Mouse (Mus musculus): ENCODE results near the gene Kcnj2.

Gene Kcnj2

GRCm38 (mm10) chr11:111065635-111066298 is at the start of gene Kcnj2:
Gene Kcnj2, plus strand, starts transcription at chr11:111066164.
- DNase-seq (ENCODE audit: low read depth, low spot score) = no peak

GRCm38 (mm10) chr11:111016206-111016605 is 49.8 kb upstream of the Kcnj2 start:
- DNase-seq (ENCODE audit: low read depth, low spot score) = no peak

DNA sequence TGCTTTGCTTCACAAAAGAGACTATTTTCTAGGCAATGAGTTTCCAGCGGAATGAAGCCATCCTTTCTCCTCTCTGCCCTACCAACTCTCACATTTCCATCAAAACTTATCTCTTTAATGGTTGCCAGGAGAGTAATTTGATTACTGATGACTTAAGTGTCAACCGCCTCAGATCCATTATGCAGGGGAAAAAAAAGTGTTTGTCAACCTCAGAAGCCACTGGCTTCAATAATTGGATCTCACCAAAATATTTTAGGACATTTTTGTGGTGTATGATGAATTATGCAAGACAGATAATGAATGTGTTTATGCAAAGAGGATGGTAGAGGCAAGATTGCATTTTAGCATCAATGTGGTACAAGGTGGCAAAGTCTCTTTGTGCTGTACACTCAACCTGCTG is 45.8 kb upstream of the Kcnj2 start:
- DNase-seq (ENCODE audit: low read depth, low spot score) = no peak

DNA sequence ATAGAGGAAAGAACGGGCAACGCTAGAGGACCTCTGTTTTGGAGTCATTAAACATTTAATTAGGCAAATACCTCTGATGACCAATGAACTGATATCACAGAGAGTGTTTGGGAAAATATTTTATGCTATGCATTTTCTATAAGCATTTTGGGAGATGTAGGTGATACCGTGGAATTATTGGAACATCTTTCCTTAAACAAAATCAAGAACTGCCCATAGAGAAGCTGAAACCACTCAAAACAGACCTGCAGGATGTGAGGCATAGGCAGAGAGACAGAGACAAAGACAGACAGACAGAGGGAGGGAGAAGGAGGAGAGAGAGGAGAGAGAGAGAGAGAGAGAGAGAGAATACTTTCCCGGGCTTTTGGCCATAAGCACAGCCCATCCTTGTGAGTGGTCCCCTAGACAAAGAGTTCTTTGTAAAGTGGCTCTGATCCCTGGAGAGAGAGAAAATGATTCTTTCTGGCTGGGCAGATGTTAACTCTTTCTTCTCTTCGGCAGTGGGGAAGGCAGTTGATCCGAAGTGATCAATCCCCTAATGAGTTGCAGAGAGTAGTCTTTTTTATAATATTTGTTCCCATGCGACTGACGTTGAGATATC is 43.2 kb upstream of the Kcnj2 start:
- DNase-seq (ENCODE audit: low read depth, low spot score) = no peak

- no peak for DNase-seq (ENCODE audit: low read depth, low spot score)
Observed at GRCm38 (mm10) chr11:111042175-111042574, 23.8 kb upstream of the Kcnj2 start.

DNA sequence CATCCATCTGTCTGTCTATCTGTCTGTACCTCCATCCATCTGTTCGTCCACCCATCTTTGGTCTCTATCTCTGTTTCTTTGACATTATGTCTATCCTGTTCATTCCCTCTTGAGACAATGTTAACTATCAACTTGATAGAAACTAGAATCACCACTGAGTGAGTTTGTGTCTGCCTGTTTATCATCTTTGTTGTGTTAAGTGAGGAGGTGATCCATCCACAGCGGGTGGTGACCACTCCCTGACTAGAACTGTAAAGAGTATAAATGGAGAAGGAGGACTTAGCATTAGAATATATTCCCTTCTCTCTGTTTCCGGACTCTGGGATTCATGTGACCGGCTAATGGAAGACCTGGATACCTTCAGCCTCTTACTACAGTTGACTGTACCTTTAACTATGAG is 22.7 kb upstream of the Kcnj2 start:
- no peak for DNase-seq (ENCODE audit: low read depth, low spot score)

- no peak for DNase-seq (ENCODE audit: low read depth, low spot score)
Observed at GRCm38 (mm10) chr11:111054252-111054651, 11.7 kb upstream of the Kcnj2 start.

DNA sequence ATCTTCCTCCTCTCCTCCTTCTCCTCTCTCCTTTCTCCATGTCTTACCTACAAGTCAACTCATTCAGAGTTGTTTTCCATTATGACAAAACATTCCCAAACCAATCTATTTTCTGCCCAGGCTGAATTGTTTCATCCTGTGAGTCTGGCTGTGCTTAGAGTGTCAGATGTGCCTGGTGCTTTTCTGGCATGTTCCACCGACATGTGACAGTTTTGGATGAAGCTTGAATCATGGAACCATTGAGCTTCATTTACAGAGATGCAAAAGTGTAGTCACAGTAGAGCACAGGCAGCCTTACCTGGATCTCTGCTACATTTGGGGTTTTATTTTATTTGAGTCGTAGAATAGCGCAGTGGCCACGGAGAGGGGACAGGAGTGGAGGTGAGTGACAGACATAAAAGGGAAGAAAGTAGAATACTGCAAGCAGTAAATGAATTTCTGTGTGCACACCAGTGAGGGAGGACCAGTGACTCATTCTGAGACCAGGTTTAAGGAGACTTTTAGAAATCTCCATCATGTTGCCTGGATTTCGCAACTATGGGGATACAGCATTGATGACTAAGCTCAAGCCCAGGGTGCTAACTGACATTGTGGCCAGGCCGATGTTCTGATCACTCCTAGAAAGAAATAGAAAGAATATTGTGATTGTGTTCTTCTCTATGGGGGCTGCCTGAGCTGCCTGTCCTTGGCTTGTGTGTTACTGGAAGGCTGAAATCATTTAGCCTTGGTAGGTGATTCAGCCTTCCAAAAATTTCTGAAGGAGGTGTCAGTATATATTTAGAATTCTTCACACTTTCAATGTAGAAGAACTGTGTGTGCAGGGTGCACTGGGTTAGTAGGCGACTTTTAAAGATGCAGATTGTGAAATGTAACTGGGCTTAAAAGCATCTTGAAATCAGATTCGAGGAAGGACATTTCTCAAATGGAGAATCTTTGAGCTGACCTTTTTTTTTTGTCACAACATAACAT is 10.8 kb upstream of the Kcnj2 start:
- no peak for DNase-seq (ENCODE audit: low read depth, low spot score)

GRCm38 (mm10) chr11:111056030-111056429 is 9.9 kb upstream of the Kcnj2 start:
- no peak for DNase-seq (ENCODE audit: low read depth, low spot score)

DNA sequence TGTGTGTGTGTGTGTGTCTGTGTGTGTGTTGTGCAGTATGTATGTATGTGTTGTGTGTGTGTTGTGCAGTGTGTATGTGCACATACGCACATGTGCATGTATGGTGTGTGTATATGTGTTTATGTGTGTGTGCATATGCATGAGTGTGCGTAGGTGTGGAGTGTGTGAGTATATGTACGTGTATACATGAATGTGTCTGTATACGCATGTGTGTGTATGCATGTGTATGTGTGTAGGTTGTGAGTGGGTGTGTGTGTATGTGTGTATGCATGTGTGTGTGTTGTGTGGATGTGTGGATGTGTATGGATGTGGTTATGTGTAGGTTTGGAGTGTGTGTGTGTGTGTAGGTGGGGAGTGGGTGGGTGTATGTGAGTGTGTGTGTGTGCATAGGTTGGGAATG is 8.5 kb upstream of the Kcnj2 start:
- DNase-seq (ENCODE audit: low read depth, low spot score) = no peak

DNA sequence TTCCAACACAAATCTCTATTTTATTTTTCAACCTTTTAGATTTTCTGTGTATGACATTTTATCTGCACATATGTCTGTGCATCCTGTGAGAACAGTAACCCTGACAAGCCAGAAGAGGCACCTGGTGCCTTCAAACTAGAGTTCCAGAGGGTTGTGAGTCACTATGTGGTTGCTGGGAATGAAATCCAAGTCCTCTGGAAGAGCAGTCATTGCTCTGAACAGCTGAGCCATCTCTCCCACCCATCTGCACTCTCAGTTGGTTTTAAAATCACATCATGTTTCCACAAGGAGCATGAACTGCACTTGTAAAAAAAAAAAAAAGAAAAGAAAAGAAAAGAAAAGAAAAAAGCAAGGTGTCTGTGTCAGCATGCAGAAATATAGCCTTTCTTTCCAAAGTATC is 6.5 kb upstream of the Kcnj2 start:
- DNase-seq (ENCODE audit: low read depth, low spot score) = no peak

DNA sequence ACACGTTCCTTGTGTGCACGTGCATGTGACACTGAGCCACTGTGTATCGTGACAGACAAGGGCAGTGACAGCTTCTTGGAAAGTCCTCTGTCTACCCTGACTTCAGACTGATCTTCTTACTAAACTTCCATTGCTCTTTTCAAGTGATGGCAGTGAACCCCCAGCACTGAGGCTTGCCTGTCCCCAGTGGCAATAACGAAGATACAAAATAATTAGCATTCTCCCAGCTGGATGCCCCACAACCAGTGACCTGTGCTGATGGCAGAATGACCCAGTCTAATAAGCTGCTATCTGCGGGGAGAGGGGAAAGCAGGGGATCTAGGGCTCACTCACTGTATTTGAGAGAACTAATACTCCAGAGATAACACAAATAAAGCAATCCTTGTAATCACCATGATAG is 5.7 kb upstream of the Kcnj2 start:
- no peak for DNase-seq (ENCODE audit: low read depth, low spot score)

DNA sequence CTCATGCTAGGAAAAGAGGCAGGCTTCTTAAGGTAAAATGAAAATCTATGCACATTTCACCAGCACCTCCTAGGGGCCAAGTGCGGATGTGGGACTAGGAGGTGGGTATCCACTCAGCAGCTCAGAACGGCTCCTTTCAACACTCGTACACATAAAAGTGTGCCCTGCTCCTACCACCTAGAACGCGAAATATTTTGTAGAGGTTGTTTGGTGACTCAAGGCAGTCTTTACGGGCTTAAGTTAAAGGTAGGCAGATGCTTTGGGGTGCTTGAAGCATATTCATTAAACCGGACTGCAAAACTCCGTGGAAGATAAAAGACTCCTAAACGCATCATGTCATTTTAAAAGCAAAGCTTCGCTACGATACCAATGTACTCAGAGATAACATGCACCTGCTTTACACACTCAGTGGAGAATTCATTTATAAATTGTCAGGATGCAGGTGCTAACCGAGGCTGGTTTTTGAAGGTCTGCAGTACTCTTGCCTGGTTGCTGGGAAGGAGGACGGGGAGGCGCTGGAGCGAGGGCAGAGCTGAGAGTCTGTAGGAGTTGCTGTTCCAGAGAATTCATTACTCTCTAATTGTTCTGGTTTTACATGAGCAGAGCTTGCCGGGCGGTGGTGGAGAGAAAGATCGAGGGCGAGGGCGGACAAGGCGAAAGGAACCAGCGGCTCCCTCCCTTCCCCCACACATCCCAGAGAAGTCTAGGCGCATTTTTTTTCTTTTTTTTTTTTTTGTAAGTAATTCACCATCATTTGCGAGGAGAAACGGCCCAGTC is 1.0 kb upstream of the Kcnj2 start:
- no peak for DNase-seq (ENCODE audit: low read depth, low spot score)

- no peak for DNase-seq (ENCODE audit: low read depth, low spot score)
Observed at GRCm38 (mm10) chr11:111066299-111066691, 331 bp downstream of the Kcnj2 start.

GRCm38 (mm10) chr11:111067787-111068186 is 1.8 kb downstream of the Kcnj2 start:
- no peak for DNase-seq (ENCODE audit: low read depth, low spot score)

GRCm38 (mm10) chr11:111070460-111070859 is 4.5 kb downstream of the Kcnj2 start:
- DNase-seq (ENCODE audit: low read depth, low spot score) = no peak

- DNase-seq (ENCODE audit: low read depth, low spot score) = no peak
Observed at GRCm38 (mm10) chr11:111074131-111074530, 8.2 kb downstream of the Kcnj2 start.

- DNase-seq (ENCODE audit: low read depth, low spot score) = no peak
Observed at GRCm38 (mm10) chr11:111078107-111078506, 12.1 kb downstream of the Kcnj2 start.

DNA sequence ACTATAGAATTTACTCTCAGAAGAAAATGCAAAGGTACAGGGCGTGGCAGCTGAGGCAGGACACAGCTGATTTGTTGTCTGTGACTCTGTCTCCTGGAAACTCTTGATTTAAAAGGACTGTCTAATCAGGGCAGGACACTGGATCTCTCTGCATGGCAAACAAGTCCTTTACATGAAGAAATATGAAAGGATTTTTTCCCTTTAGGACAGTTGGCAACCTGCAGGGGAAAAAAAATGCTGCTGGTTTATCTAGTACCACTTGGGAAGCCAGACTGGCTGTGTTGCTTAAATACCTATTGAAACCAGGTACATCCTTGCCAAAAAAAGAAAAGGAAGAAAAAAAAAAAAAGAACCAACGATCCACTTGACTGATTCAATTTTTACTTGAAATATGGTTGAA is 17.0 kb downstream of the Kcnj2 start:
- DNase-seq (ENCODE audit: low read depth, low spot score) = no peak

- DNase-seq (ENCODE audit: low read depth, low spot score) = no peak
Observed at GRCm38 (mm10) chr11:111086933-111087332, 21.0 kb downstream of the Kcnj2 start.

GRCm38 (mm10) chr11:111088226-111088625 is 22.3 kb downstream of the Kcnj2 start:
- no peak for DNase-seq (ENCODE audit: low read depth, low spot score)

DNA sequence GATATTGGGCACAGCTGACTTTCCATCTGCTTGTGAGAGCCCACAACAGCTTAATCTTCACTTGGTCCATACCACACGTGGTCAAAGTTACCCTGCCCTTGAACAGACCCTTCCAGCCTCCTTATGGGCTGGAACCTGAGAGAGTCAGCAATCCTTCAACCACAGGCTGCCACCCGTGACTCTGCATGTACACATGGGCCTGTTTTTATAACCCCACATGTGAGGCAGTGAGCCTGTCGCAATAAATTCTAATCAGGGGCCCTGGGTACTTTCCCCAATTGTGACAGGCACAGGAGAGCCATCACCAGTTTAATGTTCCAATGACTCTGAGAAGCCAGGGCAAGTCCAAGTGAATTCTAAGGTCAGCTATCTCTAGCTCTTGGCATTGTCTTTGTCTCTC is 22.8 kb downstream of the Kcnj2 start:
- no peak for DNase-seq (ENCODE audit: low read depth, low spot score)

All from A20 (cell line).